Mouse (Mus musculus) A20 (cell line): ENCODE measurements around the gene Exo1.

Experiments used
- DNase-seq: peaks from one replicate; pipeline ENCODE4 v3.0.0-alpha.2; 2011; ENCODE audit warnings: low read depth, low spot score

The Exo1 gene

GRCm38 (mm10) chr1:175950851-175951250 lies 70.5 kb downstream of the Exo1 start:
- DNase-seq, result no peak

GRCm38 (mm10) chr1:175961786-175962185 lies 81.4 kb downstream of the Exo1 start:
- no peak for DNase-seq
